Mouse (Mus musculus) cerebellum, adult 2 months (tissue): Measurements from ENCODE around the gene Slc35f6.

Experiments used
- CTCF ChIP-seq: fragments of 200-500 bp; IDR thresholded peaks from 2 replicates; pipeline ENCODE4 v1.5.1; 2011; ENCODE audit warnings: low read depth, mild to moderate bottlenecking, control low read depth, low read length, moderate library complexity, borderline replicate concordance; ENCODE audit not compliant: insufficient read depth
- POLR2A ChIP-seq: fragments of 200-500 bp; IDR thresholded peaks from 2 replicates; pipeline ENCODE4 v1.6.1; 2011; ENCODE audit warnings: low read length, control low read depth, borderline replicate concordance; ENCODE audit not compliant: insufficient read depth

DNA sequence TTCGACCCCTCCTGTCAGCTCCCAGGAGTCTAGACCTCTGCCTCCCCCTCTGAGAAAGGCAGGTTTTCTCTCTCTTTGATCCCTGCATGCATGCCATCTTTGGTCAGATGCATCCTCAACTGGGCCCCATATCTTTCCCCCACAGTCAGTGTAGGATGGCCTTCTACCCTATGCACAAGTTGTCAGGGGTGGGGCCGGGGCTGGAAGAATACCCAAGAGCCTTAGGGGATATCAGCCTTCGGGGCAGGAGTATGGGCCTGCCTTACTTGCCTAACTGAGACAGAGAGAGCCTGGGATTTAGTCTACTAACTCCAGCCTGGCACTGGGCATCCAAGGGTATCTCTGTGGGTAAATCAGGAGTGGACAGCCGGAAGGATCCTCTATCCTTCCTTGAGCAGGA, 43.8 kb upstream of the Slc35f6 start:
- TF ChIP-seq POLR2A, result no peak
- no peak for TF ChIP-seq CTCF
